26 mouse cellular contexts compared by ENCODE assay signal in genomic region chr2:172500752-172501316, GRCm38 (mm10). TPM values are rescaled to one million over a fixed set of nuclear protein-coding genes. Genes with fewer than 3 reads are reported as not detected.
DNase-seq lines count a peak whose midpoint lies in the region; ATAC-seq and TF ChIP-seq lines count a peak whose summit lies in the region.
"Had no signal": no experiment of that assay in that cellular context is flagged by ENCODE, and none has a peak within 500 bp of the region (broad histone marks: within the 10 kb centered on the region; RNA-seq: fewer than 3 reads in every experiment).

No protein-coding gene starts in this region.

- no peak overlapping the region for H3K27ac ChIP-seq in midbrain, embryonic 13.5 days
- H3K27ac ChIP-seq in midbrain, embryonic 14.5 days (replicated peaks; ENCODE audit: low read depth, low read length), result no peak overlapping the region
- H3K27ac ChIP-seq in liver, embryonic 16.5 days (ENCODE audit: low read length), result no peak overlapping the region
- no peak overlapping the region for H3K27ac ChIP-seq in heart, adult 2 months
- H3K27ac ChIP-seq: hindbrain, embryonic 15.5 days; layer of hippocampus, adult 2 months; limb, embryonic 13.5 days; midbrain, embryonic 10.5 days had no signal

- intact Hi-C loops in heart, adult 2 months (cut with DNase I), result loop anchor here (1.0 to 5.0 kb wide), 2 partner anchors 23 to 279 kb away; no protein-coding TSS in a partner anchor

- ATAC-seq in midbrain, embryonic 13.5 days, result 0 out of 2 replicates have a peak, but pooled peaks have one; percentile 40
- ATAC-seq in midbrain, embryonic 14.5 days (ENCODE audit: low FRiP score, low TSS enrichment), result no peak
- peak; percentile 73 for ATAC-seq in liver, embryonic 16.5 days (ENCODE audit: low read depth)
- ATAC-seq: Patski had no signal

- no peak for TF ChIP-seq POLR2A in heart, adult 2 months (IDR thresholded peaks at IDR 0.05; ENCODE audit: insufficient read depth, low read depth, low read length)

- 52% methylated on average over 7 of the region's 7 CpGs for WGBS in midbrain, embryonic 13.5 days
- 60% methylated on average over 7 of the region's 7 CpGs for whole genome bisulfite sequencing in midbrain, embryonic 14.5 days
- WGBS in liver, embryonic 16.5 days (ENCODE audit: insufficient replicate concordance), result 21% methylated on average over 7 of the region's 7 CpGs
- WGBS in heart, adult 2 months, result 37% methylated on average over 7 of the region's 7 CpGs

- no peak for TF ChIP-seq EP300 in heart, adult 2 months (IDR thresholded peaks at IDR 0.05; ENCODE audit: insufficient read depth, low read depth, low read length)

- no peak overlapping the region for H3K4me2 ChIP-seq in midbrain, embryonic 13.5 days (replicated peaks)
- H3K4me2 ChIP-seq in midbrain, embryonic 14.5 days (ENCODE audit: low read length), result no peak overlapping the region
- H3K4me2 ChIP-seq in liver, embryonic 16.5 days (ENCODE audit: low read depth, low read length), result no peak overlapping the region
- H3K4me2 ChIP-seq: heart, embryonic 11.5 days; hindbrain, embryonic 15.5 days; limb, embryonic 13.5 days had no signal

- no peak overlapping the region for H3K4me3 ChIP-seq in midbrain, embryonic 13.5 days (replicated peaks)
- no peak overlapping the region for H3K4me3 ChIP-seq in midbrain, embryonic 14.5 days (replicated peaks; ENCODE audit: low read depth, low read length)
- H3K4me3 ChIP-seq in liver, embryonic 16.5 days (ENCODE audit: low read depth, low read length), result no peak overlapping the region
- H3K4me3 ChIP-seq in heart, adult 2 months, result no peak overlapping the region
- H3K4me3 ChIP-seq: hindbrain, embryonic 15.5 days; layer of hippocampus, adult 2 months; limb, embryonic 13.5 days; midbrain, embryonic 10.5 days had no signal

- H3K9ac ChIP-seq in midbrain, embryonic 13.5 days (replicated peaks), result no peak overlapping the region
- H3K9ac ChIP-seq in midbrain, embryonic 14.5 days (replicated peaks; ENCODE audit: low read length), result no peak overlapping the region
- no peak overlapping the region for H3K9ac ChIP-seq in liver, embryonic 16.5 days (ENCODE audit: low read depth, low read length)
- H3K9ac ChIP-seq in heart, adult 2 months (ENCODE audit: low read depth, low read length), result no peak overlapping the region
- H3K9ac ChIP-seq: hindbrain, embryonic 15.5 days; limb, embryonic 13.5 days had no signal

- no peaks in the 10 kb centered on the region for H3K36me3 ChIP-seq in midbrain, embryonic 13.5 days
- H3K36me3 ChIP-seq in midbrain, embryonic 14.5 days (ENCODE audit: control insufficient read depth, insufficient read depth, low read length), result no peaks in the 10 kb centered on the region
- no peaks in the 10 kb centered on the region for H3K36me3 ChIP-seq in liver, embryonic 16.5 days (ENCODE audit: control insufficient read depth, insufficient read depth)
- H3K36me3 ChIP-seq in heart, adult 2 months (ENCODE audit: control insufficient read depth, insufficient read depth, low read length), result no peaks in the 10 kb centered on the region
- H3K36me3 ChIP-seq: hindbrain, embryonic 15.5 days; limb, embryonic 13.5 days; midbrain, embryonic 10.5 days had no signal

- TF ChIP-seq CTCF in heart, adult 2 months (IDR thresholded peaks at IDR 0.05), result no peak

- H3K9me3 ChIP-seq in midbrain, embryonic 13.5 days, result no peaks in the 10 kb centered on the region
- H3K9me3 ChIP-seq in midbrain, embryonic 14.5 days (ENCODE audit: control insufficient read depth, low read length), result no peaks in the 10 kb centered on the region
- H3K9me3 ChIP-seq in liver, embryonic 16.5 days (replicated peaks; ENCODE audit: control insufficient read depth, low read length), result no peaks in the 10 kb centered on the region
- H3K9me3 ChIP-seq: hindbrain, embryonic 15.5 days; limb, embryonic 13.5 days; midbrain, embryonic 10.5 days had no signal

- no peaks in the 10 kb centered on the region for H3K27me3 ChIP-seq in midbrain, embryonic 13.5 days
- H3K27me3 ChIP-seq in midbrain, embryonic 14.5 days (ENCODE audit: control insufficient read depth, insufficient read depth, low read length), result no peaks in the 10 kb centered on the region
- no peaks in the 10 kb centered on the region for H3K27me3 ChIP-seq in liver, embryonic 16.5 days (ENCODE audit: control insufficient read depth, insufficient read depth, low read depth, low read length)
- H3K27me3 ChIP-seq in heart, adult 2 months (ENCODE audit: control insufficient read depth, insufficient read depth, low read length), result no peaks in the 10 kb centered on the region
- H3K27me3 ChIP-seq: hindbrain, embryonic 15.5 days; limb, embryonic 13.5 days; Patski had no signal

- H3K4me1 ChIP-seq in midbrain, embryonic 13.5 days (replicated peaks), result no peaks in the 10 kb centered on the region
- no peaks in the 10 kb centered on the region for H3K4me1 ChIP-seq in midbrain, embryonic 14.5 days (ENCODE audit: control insufficient read depth, insufficient read depth, low read length)
- H3K4me1 ChIP-seq in liver, embryonic 16.5 days (ENCODE audit: control insufficient read depth, low read depth, low read length), result no peaks in the 10 kb centered on the region; the same call in 1 of the 2 replicates
- H3K4me1 ChIP-seq in heart, adult 2 months (ENCODE audit: control insufficient read depth, insufficient read depth, low read length), result no peaks in the 10 kb centered on the region
- H3K4me1 ChIP-seq: hindbrain, embryonic 15.5 days had no signal

- H3K79me2 ChIP-seq in heart, adult 2 months (replicated peaks; ENCODE audit: control insufficient read depth, insufficient read depth, low read length), result no peaks in the 10 kb centered on the region

- no peak for DNase-seq in midbrain, embryonic 14.5 days
- DNase-seq in liver, result peak; percentile 29
- DNase-seq in heart, adult 2 months, result no peak
- no peak for DNase-seq in right cerebral cortex, postnatal 4 days
- DNase-seq in adipocyte (ENCODE audit: low spot score), result no peak
- DNase-seq: adrenal gland, adult 8-10 months; kidney, adult 2 months; right cerebral cortex, postnatal 14 days; spleen, adult 18-20 months had no signal

RNA-seq across cellular contexts. Expression of gene Fam209, which starts 28.5 kb away (rescaled TPM):
- 0.41 and 0.57 TPM in 2 replicates for polyA plus RNA-seq in midbrain, embryonic 13.5 days (2015; fragmentation: Nextera tagmentation; extraction: Ambion mirVana)
- polyA plus RNA-seq in midbrain, embryonic 14.5 days (2014; fragmentation: Nextera tagmentation; extraction: Ambion mirVana), result 0.55 and 0.76 TPM in 2 replicates
- polyA plus RNA-seq in liver, embryonic 16.5 days (2015; fragmentation: Nextera tagmentation; extraction: Ambion mirVana), result 0.13 and 0.18 TPM in 2 replicates
- not detected for total RNA-seq in heart, adult 2 months (2021)
- polyA plus RNA-seq in heart, adult 2 months (2012; rRNA removed), result not detected in 2 replicates
- total RNA-seq: layer of hippocampus, adult 2 months; left cerebral cortex, adult 18-20 months; left cerebral cortex, postnatal 25 days had no signal
- polyA plus RNA-seq: cerebellum, adult 2 months; heart, postnatal 0 days; hindbrain, embryonic 15.5 days; intestine, embryonic 14.5 days had no signal

RNA-seq across cellular contexts. Expression of gene Gcnt7, which starts 42.4 kb away (rescaled TPM):
- 1.7 and 2.3 TPM in 2 replicates for polyA plus RNA-seq in midbrain, embryonic 13.5 days (2015; fragmentation: Nextera tagmentation; extraction: Ambion mirVana)
- 0.84 and 1.6 TPM in 2 replicates for polyA plus RNA-seq in midbrain, embryonic 14.5 days (2014; fragmentation: Nextera tagmentation; extraction: Ambion mirVana)
- polyA plus RNA-seq in liver, embryonic 16.5 days (2015; fragmentation: Nextera tagmentation; extraction: Ambion mirVana), result 0.54 and 0.58 TPM in 2 replicates
- total RNA-seq in heart, adult 2 months (2021), result not detected
- polyA plus RNA-seq in heart, adult 2 months (2012; rRNA removed), result not detected in 2 replicates
- total RNA-seq: adrenal gland, adult 8-10 months; gastrocnemius, postnatal 10 days; granulocyte monocyte progenitor cell, adult 5-6 weeks; layer of hippocampus, adult 2 months; left cerebral cortex, adult 18-20 months; left cerebral cortex, postnatal 25 days had no signal
- polyA plus RNA-seq: cerebellum, adult 2 months; kidney, adult 2 months had no signal

RNA-seq across cellular contexts. Expression of gene Tfap2c, which starts 48.6 kb away (rescaled TPM):
- polyA plus RNA-seq in midbrain, embryonic 13.5 days (2015; fragmentation: Nextera tagmentation; extraction: Ambion mirVana), result 0.53 and 1.6 TPM in 2 replicates
- polyA plus RNA-seq in midbrain, embryonic 14.5 days (2014; fragmentation: Nextera tagmentation; extraction: Ambion mirVana), result 0.15 and 0.21 TPM in 2 replicates
- polyA plus RNA-seq in liver, embryonic 16.5 days (2015; fragmentation: Nextera tagmentation; extraction: Ambion mirVana), result not detected in 2 replicates
- total RNA-seq in heart, adult 2 months (2021), result not detected
- polyA plus RNA-seq in heart, adult 2 months (2012; rRNA removed), result not detected in 2 replicates
- total RNA-seq: adrenal gland, adult 8-10 months; gastrocnemius, postnatal 10 days; granulocyte monocyte progenitor cell, adult 5-6 weeks; hematopoietic stem cell, adult 5-6 weeks; neutrophil, adult 5-6 weeks had no signal
- polyA plus RNA-seq: heart, postnatal 0 days; kidney, adult 2 months had no signal
